Comparison of ENCODE assay signal across 14 mouse cellular contexts in the genomic region with DNA sequence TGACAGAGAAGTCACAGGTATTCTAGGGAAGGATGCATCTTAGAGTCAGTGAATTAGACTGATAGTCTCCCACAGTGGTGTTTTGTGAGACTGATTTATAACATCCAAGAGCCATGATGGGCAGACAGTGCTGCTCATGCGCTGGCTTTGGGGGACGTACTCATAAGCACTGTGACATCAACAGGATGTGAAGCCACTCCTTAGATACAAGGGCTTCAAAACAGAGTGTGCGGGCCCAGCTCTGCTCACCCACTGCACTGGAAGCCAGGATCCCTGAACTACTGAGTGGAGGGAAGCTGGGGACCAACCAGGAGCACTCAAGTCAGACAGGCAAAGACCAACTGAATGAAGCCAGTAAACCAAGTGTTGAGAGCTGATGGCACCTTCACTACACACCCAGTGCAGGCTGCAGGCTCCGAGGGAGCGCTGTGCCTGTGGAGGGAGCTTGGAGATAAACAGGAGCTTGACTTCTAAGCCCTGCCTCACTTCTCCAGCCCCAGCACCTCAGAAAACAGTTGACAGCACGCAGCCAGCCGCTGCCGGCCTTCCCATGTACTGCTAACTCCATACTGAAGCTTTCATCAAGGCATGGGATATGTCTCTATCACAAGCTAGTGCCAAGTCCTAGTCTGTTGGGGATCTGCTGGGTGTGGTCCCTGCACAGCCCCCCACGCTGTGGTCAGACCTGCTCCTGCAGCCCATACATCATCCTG.
DNase-seq lines count a peak whose midpoint lies in the region; ATAC-seq and TF ChIP-seq lines count a peak whose summit lies in the region.
"Had no signal": no experiment of that assay in that cellular context is flagged by ENCODE, and none has a peak within 500 bp of the region (broad histone marks: within the 10 kb centered on the region; RNA-seq: fewer than 3 reads in every experiment).

No protein-coding gene starts in this region.

- no peaks in the 10 kb centered on the region for H3K9me3 ChIP-seq in lung, embryonic 14.5 days (ENCODE audit: low read depth, low read length)
- H3K9me3 ChIP-seq in embryonic facial prominence, embryonic 10.5 days: no peaks in the 10 kb centered on the region
- H3K9me3 ChIP-seq in limb, embryonic 10.5 days (replicated peaks): no peaks in the 10 kb centered on the region
- H3K9me3 ChIP-seq in liver, postnatal 0 days (ENCODE audit: low read length): no peaks in the 10 kb centered on the region
- no peaks in the 10 kb centered on the region for H3K9me3 ChIP-seq in forebrain, postnatal 0 days (ENCODE audit: low read length)
- no peaks in the 10 kb centered on the region for H3K9me3 ChIP-seq in forebrain, embryonic 14.5 days (replicated peaks; ENCODE audit: control insufficient read depth, low read length)

- peak; percentile 73 for DNase-seq in lung, embryonic 14.5 days
- no peak for DNase-seq in lung, postnatal 14 days
- no peak for DNase-seq in embryonic facial prominence, embryonic 10.5 days (ENCODE audit: low spot score)
- no peak for DNase-seq in limb, embryonic 10.5 days (ENCODE audit: low spot score)
- DNase-seq in liver, postnatal 0 days: no peak
- DNase-seq in forebrain, postnatal 0 days: no peak
- DNase-seq in forebrain, embryonic 14.5 days (ENCODE audit: low spot score): no peak
- DNase-seq: cerebellum, adult 11-12 months; thymus, postnatal 14 days had no signal

- H3K27ac ChIP-seq in lung, embryonic 14.5 days (ENCODE audit: low read depth): no peak overlapping the region
- H3K27ac ChIP-seq in embryonic facial prominence, embryonic 10.5 days (replicated peaks): peak overlapping the region; percentile 26; the same call in 1 of the 2 replicates
- peak overlapping the region; percentile 72 for H3K27ac ChIP-seq in limb, embryonic 10.5 days
- H3K27ac ChIP-seq in liver, postnatal 0 days (ENCODE audit: low read depth): no peak overlapping the region
- H3K27ac ChIP-seq in forebrain, postnatal 0 days (ENCODE audit: low read depth, low read length): no peak overlapping the region
- no peak overlapping the region for H3K27ac ChIP-seq in forebrain, embryonic 14.5 days (ENCODE audit: low read depth, low read length)
- H3K27ac ChIP-seq: hindbrain, embryonic 14.5 days; layer of hippocampus, adult 2 months had no signal

- no peaks in the 10 kb centered on the region for H3K27me3 ChIP-seq in lung, embryonic 14.5 days (ENCODE audit: insufficient read depth, low read length)
- H3K27me3 ChIP-seq in embryonic facial prominence, embryonic 10.5 days (replicated peaks; ENCODE audit: low read depth, poor library complexity, severe bottlenecking): peaks cover 9% of the 10 kb centered on the region
- H3K27me3 ChIP-seq in limb, embryonic 10.5 days (ENCODE audit: low read depth, poor library complexity, severe bottlenecking): peaks cover 27% of the 10 kb centered on the region
- H3K27me3 ChIP-seq in liver, postnatal 0 days (ENCODE audit: insufficient read depth, low read length): no peaks in the 10 kb centered on the region
- no peaks in the 10 kb centered on the region for H3K27me3 ChIP-seq in forebrain, postnatal 0 days (ENCODE audit: insufficient read depth, low read length)
- no peaks in the 10 kb centered on the region for H3K27me3 ChIP-seq in forebrain, embryonic 14.5 days (replicated peaks; ENCODE audit: control insufficient read depth, insufficient read depth, low read length)

- no peak for TF ChIP-seq EP300 in liver, postnatal 0 days (IDR thresholded peaks at IDR 0.05; ENCODE audit: low read depth)

- no peak overlapping the region for H3K9ac ChIP-seq in lung, embryonic 14.5 days
- no peak overlapping the region for H3K9ac ChIP-seq in liver, postnatal 0 days (replicated peaks)
- no peak overlapping the region for H3K9ac ChIP-seq in forebrain, postnatal 0 days
- no peak overlapping the region for H3K9ac ChIP-seq in forebrain, embryonic 14.5 days (ENCODE audit: low read length)
- H3K9ac ChIP-seq: hindbrain, embryonic 14.5 days had no signal

- H3K4me1 ChIP-seq in lung, embryonic 14.5 days (ENCODE audit: insufficient read depth): no peaks in the 10 kb centered on the region
- H3K4me1 ChIP-seq in embryonic facial prominence, embryonic 10.5 days: peaks cover 17% of the 10 kb centered on the region
- H3K4me1 ChIP-seq in limb, embryonic 10.5 days: peaks cover 26% of the 10 kb centered on the region
- H3K4me1 ChIP-seq in liver, postnatal 0 days (ENCODE audit: insufficient read depth): no peaks in the 10 kb centered on the region
- H3K4me1 ChIP-seq in forebrain, postnatal 0 days (ENCODE audit: insufficient read depth): no peaks in the 10 kb centered on the region
- H3K4me1 ChIP-seq in forebrain, embryonic 14.5 days (ENCODE audit: control insufficient read depth, insufficient read depth, low read length): no peaks in the 10 kb centered on the region

- H3K4me2 ChIP-seq in lung, embryonic 14.5 days: no peak overlapping the region
- H3K4me2 ChIP-seq in liver, postnatal 0 days (ENCODE audit: low read depth, low read length): peak overlapping the region; percentile 38; the same call in 1 of the 2 replicates
- no peak overlapping the region for H3K4me2 ChIP-seq in forebrain, postnatal 0 days (ENCODE audit: low read depth)
- H3K4me2 ChIP-seq in forebrain, embryonic 14.5 days (ENCODE audit: low read length): no peak overlapping the region
- H3K4me2 ChIP-seq: hindbrain, embryonic 14.5 days had no signal

- H3K36me3 ChIP-seq in lung, embryonic 14.5 days (ENCODE audit: insufficient read depth): no peaks in the 10 kb centered on the region
- no peaks in the 10 kb centered on the region for H3K36me3 ChIP-seq in embryonic facial prominence, embryonic 10.5 days (replicated peaks)
- no peaks in the 10 kb centered on the region for H3K36me3 ChIP-seq in limb, embryonic 10.5 days
- no peaks in the 10 kb centered on the region for H3K36me3 ChIP-seq in liver, postnatal 0 days (replicated peaks; ENCODE audit: insufficient read depth, low read length)
- no peaks in the 10 kb centered on the region for H3K36me3 ChIP-seq in forebrain, postnatal 0 days (ENCODE audit: insufficient read depth)
- no peaks in the 10 kb centered on the region for H3K36me3 ChIP-seq in forebrain, embryonic 14.5 days (ENCODE audit: control insufficient read depth, insufficient read depth, low read length)

- ATAC-seq in lung, embryonic 14.5 days (ENCODE audit: insufficient read depth): peak; percentile 93
- ATAC-seq in liver, postnatal 0 days: peak; percentile 45; the same call in 1 of the 2 replicates
- no peak for ATAC-seq in forebrain, postnatal 0 days
- no peak for ATAC-seq in forebrain, embryonic 14.5 days
- ATAC-seq: activated CD4-positive, CD25-positive, alpha-beta regulatory T cell, adult 4 months; CD4-positive, CD25-positive, alpha-beta regulatory T cell, adult 4 months; midbrain, embryonic 16.5 days had no signal

- no peak overlapping the region for H3K4me3 ChIP-seq in lung, embryonic 14.5 days (ENCODE audit: low read depth, low read length)
- H3K4me3 ChIP-seq in embryonic facial prominence, embryonic 10.5 days: no peak overlapping the region
- H3K4me3 ChIP-seq in limb, embryonic 10.5 days: no peak overlapping the region
- H3K4me3 ChIP-seq in liver, postnatal 0 days (ENCODE audit: low read depth, low read length): no peak overlapping the region
- no peak overlapping the region for H3K4me3 ChIP-seq in forebrain, postnatal 0 days (ENCODE audit: low read depth, low read length)
- no peak overlapping the region for H3K4me3 ChIP-seq in forebrain, embryonic 14.5 days (ENCODE audit: low read depth, low read length)
- H3K4me3 ChIP-seq: layer of hippocampus, adult 2 months had no signal

- 34% methylated on average over 9 of the region's 9 CpGs for WGBS in lung, embryonic 14.5 days
- WGBS in embryonic facial prominence, embryonic 10.5 days: 87% methylated on average over 9 of the region's 9 CpGs
- WGBS in limb, embryonic 10.5 days: 65% methylated on average over 9 of the region's 9 CpGs
- 54% methylated on average over 9 of the region's 9 CpGs for WGBS in liver, postnatal 0 days (ENCODE audit: insufficient replicate concordance)
- WGBS in forebrain, postnatal 0 days: 91% methylated on average over 9 of the region's 9 CpGs
- 91% methylated on average over 9 of the region's 9 CpGs for WGBS in forebrain, embryonic 14.5 days

- no peak for TF ChIP-seq CTCF in lung, embryonic 14.5 days (IDR thresholded peaks at IDR 0.05; ENCODE audit: low read depth)
- no peak for TF ChIP-seq CTCF in liver, postnatal 0 days (IDR thresholded peaks at IDR 0.05; ENCODE audit: low read depth)
- no peak for TF ChIP-seq CTCF in forebrain, postnatal 0 days (IDR thresholded peaks at IDR 0.05; ENCODE audit: low read depth)

Comparison
In these comparisons a context has a peak if more than half of its experiments do, and no peak if none do; other contexts are left out.
1. ATAC-seq: peak in lung, embryonic 14.5 days (single experiment) and liver, postnatal 0 days (single experiment); none in forebrain, postnatal 0 days (single experiment) and forebrain, embryonic 14.5 days (single experiment).
2. H3K27ac ChIP-seq: peak in embryonic facial prominence, embryonic 10.5 days (single experiment) and limb, embryonic 10.5 days (single experiment); none in lung, embryonic 14.5 days (single experiment), liver, postnatal 0 days (single experiment), forebrain, postnatal 0 days (single experiment) and forebrain, embryonic 14.5 days (single experiment).